Mouse (Mus musculus) myocyte (in vitro differentiated cells): ENCODE results near the gene Pard3b. TPM values are rescaled to one million over a fixed set of nuclear protein-coding genes. Genes with fewer than 3 reads are reported as not detected.

ENCODE experiments used
- H3K27me3 ChIP-seq: one replicate; pipeline ENCODE4 v1.6.1; 2011; ENCODE audit not compliant: control insufficient read depth, insufficient read depth, insufficient read length
- H3K36me3 ChIP-seq: one replicate; pipeline ENCODE4 v1.6.1; 2011; ENCODE audit not compliant: control insufficient read depth, insufficient read depth
- H3K4me2 ChIP-seq: one replicate; pipeline ENCODE4 v1.6.1; 2011; ENCODE audit warnings: low read depth, control low read depth
- H3K4me3 ChIP-seq: one replicate; pipeline ENCODE4 v1.5.1; 2011; ENCODE audit warnings: mild to moderate bottlenecking, control low read depth, moderate library complexity
- H3K79me2 ChIP-seq: one replicate; pipeline ENCODE4 v1.6.1; 2011; ENCODE audit not compliant: control insufficient read depth, insufficient read depth
- H3ac ChIP-seq: one replicate; pipeline ENCODE4 v1.6.1; 2011; ENCODE audit not compliant: control insufficient read depth, insufficient read length
- CEBPB ChIP-seq: IDR thresholded peaks from 2 replicates; pipeline ENCODE4 v1.6.1; 2011; ENCODE audit warnings: mild to moderate bottlenecking, moderate library complexity; ENCODE audit not compliant: poor library complexity, insufficient read depth, severe bottlenecking
- E2F4 ChIP-seq: IDR thresholded peaks from one replicate; pipeline ENCODE4 v1.6.1; 2011; ENCODE audit warnings: mild to moderate bottlenecking, control low read depth, moderate library complexity; ENCODE audit not compliant: insufficient read depth
- MAX ChIP-seq: IDR thresholded peaks from one replicate; pipeline ENCODE4 v1.6.1; 2011; ENCODE audit warnings: low read depth, mild to moderate bottlenecking, control low read depth
- MYOD1 ChIP-seq, 3 experiments: IDR thresholded peaks; one replicate each; pipeline ENCODE4 v1.6.1; 2011; ENCODE audit warnings: control low read depth in 2 of 3, low read depth in 2 of 3, mild to moderate bottlenecking in 2 of 3, moderate library complexity in 1 of 3; ENCODE audit not compliant: insufficient read length in 2 of 3, control insufficient read depth in 1 of 3
- MYOG ChIP-seq, 3 experiments: IDR thresholded peaks; one replicate each; pipeline ENCODE4 v1.6.1; 2011; ENCODE audit warnings: control low read depth in 2 of 3, low read depth in 2 of 3, mild to moderate bottlenecking in 2 of 3; ENCODE audit not compliant: insufficient read length in 2 of 3, control insufficient read depth in 1 of 3, insufficient read depth in 1 of 3
- POLR2A ChIP-seq: IDR thresholded peaks from one replicate; pipeline ENCODE4 v1.6.1; 2011; ENCODE audit warnings: low read depth, mild to moderate bottlenecking, control low read depth, moderate library complexity; ENCODE audit not compliant: insufficient read length
- POLR2AphosphoS2 ChIP-seq: IDR thresholded peaks from one replicate; pipeline ENCODE4 v1.6.1; 2011; ENCODE audit warnings: low read depth, control low read depth; ENCODE audit not compliant: insufficient read length
- REST ChIP-seq: IDR thresholded peaks from one replicate; pipeline ENCODE4 v1.6.1; 2011; ENCODE audit warnings: mild to moderate bottlenecking, control low read depth, moderate library complexity; ENCODE audit not compliant: insufficient read depth, insufficient read length
- SRF ChIP-seq: IDR thresholded peaks from one replicate; pipeline ENCODE4 v1.6.1; 2011; ENCODE audit warnings: low read depth; ENCODE audit not compliant: control insufficient read depth, insufficient read length
- TCF12 ChIP-seq: IDR thresholded peaks from one replicate; pipeline ENCODE4 v1.6.1; 2011; ENCODE audit warnings: mild to moderate bottlenecking, control low read depth; ENCODE audit not compliant: poor library complexity, insufficient read depth, severe bottlenecking
- TCF3 ChIP-seq: IDR thresholded peaks from one replicate; pipeline ENCODE4 v1.6.1; 2011; ENCODE audit warnings: low read depth, control low read depth; ENCODE audit not compliant: insufficient read length
- USF1 ChIP-seq: IDR thresholded peaks from one replicate; pipeline ENCODE4 v1.6.1; 2011; ENCODE audit warnings: low read depth, mild to moderate bottlenecking, control low read depth, moderate library complexity
- polyA plus RNA-seq: library from polyadenylated mRNA; unstranded; fragments of >200 nt; fragmentation: generic; extraction: Trizol; gene quantifications from one replicate; pipeline ENCODE4 v1.2.1, GENCODE M21; 2012; ENCODE audit warnings: missing spikeins

The Pard3b gene
- polyA plus RNA-seq, 1 experiment, result 0.17 TPM

DNA sequence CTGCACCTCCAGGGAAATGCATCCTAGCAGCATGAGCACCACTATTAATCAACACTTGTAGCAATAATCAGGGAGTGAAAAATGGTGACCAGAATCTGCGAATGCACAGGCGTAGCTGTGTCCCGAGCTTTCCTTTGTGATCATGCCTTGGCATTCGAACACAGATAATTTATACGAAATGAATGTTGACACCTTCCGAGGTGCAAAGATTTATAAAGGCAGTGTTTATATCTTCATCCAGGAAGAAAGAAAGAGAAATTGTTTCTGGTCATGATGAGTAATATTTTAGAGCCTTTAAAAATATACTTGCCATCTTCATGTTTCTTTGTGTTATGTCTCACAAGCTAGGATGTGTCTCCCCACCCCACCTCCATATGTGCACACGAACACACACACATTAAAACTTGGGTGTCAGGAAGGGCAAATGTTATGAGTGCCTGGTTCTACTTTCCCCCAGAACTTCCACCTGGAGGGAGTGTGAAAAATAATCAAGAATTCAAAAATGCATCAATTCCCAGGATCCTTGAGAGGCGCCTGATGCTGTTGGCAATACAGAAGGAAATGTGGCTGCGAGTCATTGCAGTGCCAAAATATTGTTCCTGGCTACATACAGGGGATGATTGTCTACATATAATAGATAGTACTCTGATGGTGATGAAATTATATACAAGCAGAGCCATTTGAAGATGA lies 926.6 kb downstream of the Pard3b start:
- Histone ChIP-seq H3ac (no peak overlapping the region), H3K36me3 (no peaks in the 10 kb centered on the region), H3K4me2 (no peak overlapping the region), H3K4me3 (no peak overlapping the region), H3K79me2 (no peaks in the 10 kb centered on the region), H3K27me3 (no peaks in the 10 kb centered on the region)
- no peak for TF ChIP-seq MYOD1 (IDR thresholded peaks at IDR 0.05; ENCODE audit: control insufficient read depth in 1 of 3, insufficient read length in 2 of 3, low read depth in 2 of 3)
- TF ChIP-seq E2F4, result no peak
- no peak for TF ChIP-seq REST
- TF ChIP-seq TCF3, result no peak
- no peak for TF ChIP-seq POLR2A
- no peak for TF ChIP-seq CEBPB
- TF ChIP-seq POLR2AphosphoS2, result no peak
- no peak for TF ChIP-seq SRF
- TF ChIP-seq USF1, result no peak
- TF ChIP-seq TCF12, result no peak
- no peak for TF ChIP-seq MYOG (IDR thresholded peaks at IDR 0.05; ENCODE audit: control insufficient read depth in 1 of 3, insufficient read depth in 1 of 3, insufficient read length in 2 of 3, low read depth in 2 of 3)
- TF ChIP-seq MAX, result no peak

- Histone ChIP-seq H3K4me2 (no peak overlapping the region), H3ac (no peak overlapping the region), H3K4me3 (no peak overlapping the region), H3K79me2 (no peaks in the 10 kb centered on the region), H3K27me3 (no peaks in the 10 kb centered on the region), H3K36me3 (no peaks in the 10 kb centered on the region)
- TF ChIP-seq POLR2A, result no peak
- TF ChIP-seq CEBPB, result no peak
These were observed 928.0 kb downstream of the Pard3b start for GRCm38 (mm10) chr1:62566596-62566995.

DNA sequence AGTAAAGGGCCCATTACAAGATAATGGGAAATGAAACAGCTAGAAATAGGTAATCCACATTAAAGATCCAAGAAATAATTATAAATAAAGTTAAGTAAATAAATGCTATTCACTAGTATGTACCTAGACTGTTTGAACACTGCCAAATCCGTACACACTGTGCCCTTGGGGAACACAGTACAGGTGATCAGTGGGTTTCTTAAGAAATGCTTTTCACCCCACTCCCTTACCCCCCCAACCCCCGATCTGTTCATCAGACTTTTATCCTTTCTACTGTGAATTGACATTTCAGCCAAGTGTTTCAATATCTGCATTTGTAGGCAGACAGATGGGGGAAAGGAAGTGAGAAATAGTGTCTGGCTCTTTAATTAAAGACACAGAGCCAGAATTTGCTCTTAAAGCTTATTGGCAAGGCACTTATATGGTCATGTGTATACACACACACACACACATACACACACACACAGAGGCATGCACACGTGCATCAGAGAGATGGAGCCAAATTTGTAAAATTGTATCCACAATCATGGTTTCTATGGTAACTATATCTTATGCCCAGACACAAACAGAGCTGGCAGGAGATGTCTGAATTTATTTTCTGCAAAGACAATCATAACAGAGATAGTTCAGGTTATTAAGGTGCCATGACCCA lies 938.4 kb downstream of the Pard3b start:
- Histone ChIP-seq H3K36me3 (no peaks in the 10 kb centered on the region), H3ac (no peak overlapping the region), H3K4me2 (no peak overlapping the region), H3K79me2 (no peaks in the 10 kb centered on the region), H3K4me3 (no peak overlapping the region), H3K27me3 (no peaks in the 10 kb centered on the region)
- TF ChIP-seq CEBPB (no peak), TCF12 (no peak), TCF3 (no peak), USF1 (no peak), MAX (no peak), POLR2A (no peak), MYOD1 (IDR thresholded peaks at IDR 0.05; ENCODE audit: control insufficient read depth in 1 of 3, insufficient read length in 2 of 3, low read depth in 2 of 3) (no peak), POLR2AphosphoS2 (no peak), MYOG (IDR thresholded peaks at IDR 0.05; ENCODE audit: control insufficient read depth in 1 of 3, insufficient read depth in 1 of 3, insufficient read length in 2 of 3, low read depth in 2 of 3) (no peak), REST (no peak), E2F4 (no peak), SRF (no peak)

GRCm38 (mm10) chr1:62579024-62579765 lies 940.6 kb downstream of the Pard3b start:
- H3K4me3 ChIP-seq, result no peak overlapping the region
- no peak overlapping the region for H3ac ChIP-seq
- H3K27me3 ChIP-seq, result no peaks in the 10 kb centered on the region
- no peaks in the 10 kb centered on the region for H3K79me2 ChIP-seq
- no peak overlapping the region for H3K4me2 ChIP-seq
- no peak for TF ChIP-seq REST
- TF ChIP-seq POLR2AphosphoS2, result no peak
- no peak for TF ChIP-seq TCF3
- no peak for TF ChIP-seq CEBPB
- TF ChIP-seq MYOG (IDR thresholded peaks at IDR 0.05; ENCODE audit: control insufficient read depth in 1 of 3, insufficient read depth in 1 of 3, insufficient read length in 2 of 3, low read depth in 2 of 3), result no peak
- TF ChIP-seq E2F4, result no peak
- TF ChIP-seq TCF12, result no peak
- TF ChIP-seq POLR2A, result no peak
- TF ChIP-seq MAX, result no peak
- TF ChIP-seq SRF, result no peak
- no peak for TF ChIP-seq USF1
- no peak for TF ChIP-seq MYOD1 (IDR thresholded peaks at IDR 0.05; ENCODE audit: control insufficient read depth in 1 of 3, insufficient read length in 2 of 3, low read depth in 2 of 3)
- no peaks in the 10 kb centered on the region for H3K36me3 ChIP-seq
